16 mouse cellular contexts compared by ENCODE assay signal in genomic region chr5:108250033-108250432, GRCm38 (mm10).
"Had no signal": no experiment of that assay in that cellular context is flagged by ENCODE, and none has a peak within 500 bp of the region (broad histone marks: within the 10 kb centered on the region; RNA-seq: fewer than 3 reads in every experiment).

No protein-coding gene starts in this region.

- H3K4me3 ChIP-seq: neural tube, embryonic 12.5 days; neural tube, embryonic 13.5 days; neural tube, embryonic 15.5 days; stomach, embryonic 15.5 days had no signal

- H3K27me3 ChIP-seq: neural tube, embryonic 12.5 days; neural tube, embryonic 13.5 days; neural tube, embryonic 15.5 days; stomach, embryonic 15.5 days had no signal

- H3K4me1 ChIP-seq: neural tube, embryonic 12.5 days; neural tube, embryonic 13.5 days; neural tube, embryonic 15.5 days; stomach, embryonic 15.5 days had no signal

- DNase-seq: retina, postnatal 1 day; right cerebral cortex, adult 18-20 months; right cerebral cortex, postnatal 14 days; right cerebral cortex, postnatal 25 days; right cerebral cortex, postnatal 4 days; spleen, adult 18-20 months; thymus, adult 18-20 months; thymus, adult 2 months; thymus, postnatal 25 days; thymus, postnatal 36 days; thymus, postnatal 4 days had no signal

- H3K36me3 ChIP-seq: neural tube, embryonic 12.5 days; neural tube, embryonic 13.5 days; neural tube, embryonic 15.5 days; stomach, embryonic 15.5 days had no signal

- H3K9ac ChIP-seq: neural tube, embryonic 12.5 days; neural tube, embryonic 13.5 days; neural tube, embryonic 15.5 days; stomach, embryonic 15.5 days had no signal

- H3K9me3 ChIP-seq: neural tube, embryonic 12.5 days; neural tube, embryonic 13.5 days; neural tube, embryonic 15.5 days; stomach, embryonic 15.5 days had no signal

- H3K27ac ChIP-seq: neural tube, embryonic 12.5 days; neural tube, embryonic 13.5 days; neural tube, embryonic 15.5 days; stomach, embryonic 15.5 days; stomach, postnatal 0 days had no signal

- H3K4me2 ChIP-seq: neural tube, embryonic 12.5 days; neural tube, embryonic 13.5 days; neural tube, embryonic 15.5 days; stomach, embryonic 15.5 days had no signal
